Mouse (Mus musculus) telencephalon, adult 2 months (tissue): ENCODE data around the gene Trpv4.

ENCODE experiments used
- DNase-seq: peaks from one replicate; pipeline ENCODE4 v3.0.0-alpha.2; 2011; ENCODE audit warnings: low read depth, low spot score

Gene Trpv4

GRCm38 (mm10) chr5:114667228-114667856 lies 9.1 kb upstream of the Trpv4 start:
- peak; percentile 88 for DNase-seq

GRCm38 (mm10) chr5:114666659-114667058 lies 8.4 kb upstream of the Trpv4 start:
- no peak for DNase-seq

- DNase-seq = no peak
Measured at GRCm38 (mm10) chr5:114664750-114665149, 6.5 kb upstream of the Trpv4 start.

- DNase-seq = no peak
Measured at GRCm38 (mm10) chr5:114664139-114664538, 5.9 kb upstream of the Trpv4 start.

- peak; percentile 18 for DNase-seq
Measured at GRCm38 (mm10) chr5:114661029-114661428, 2.8 kb upstream of the Trpv4 start.

- DNase-seq = no peak
Measured at GRCm38 (mm10) chr5:114657426-114657825, 795 bp downstream of the Trpv4 start.

GRCm38 (mm10) chr5:114656305-114656704 lies 1.9 kb downstream of the Trpv4 start:
- DNase-seq = no peak

GRCm38 (mm10) chr5:114655721-114656120 lies 2.5 kb downstream of the Trpv4 start:
- DNase-seq = no peak

- DNase-seq = no peak
Measured at GRCm38 (mm10) chr5:114653656-114654437, 4.4 kb downstream of the Trpv4 start.

- no peak for DNase-seq
Measured at GRCm38 (mm10) chr5:114651449-114651848, 6.8 kb downstream of the Trpv4 start.

GRCm38 (mm10) chr5:114651002-114651401 lies 7.2 kb downstream of the Trpv4 start:
- no peak for DNase-seq

GRCm38 (mm10) chr5:114648728-114649311 lies 9.4 kb downstream of the Trpv4 start:
- DNase-seq = no peak

GRCm38 (mm10) chr5:114647211-114647974 lies 10.8 kb downstream of the Trpv4 start:
- no peak for DNase-seq

- no peak for DNase-seq
Measured at GRCm38 (mm10) chr5:114645916-114646315, 12.3 kb downstream of the Trpv4 start.

GRCm38 (mm10) chr5:114644918-114645317 lies 13.3 kb downstream of the Trpv4 start:
- no peak for DNase-seq

GRCm38 (mm10) chr5:114640809-114641208 lies 17.4 kb downstream of the Trpv4 start:
- no peak for DNase-seq

GRCm38 (mm10) chr5:114639645-114639957 lies 18.6 kb downstream of the Trpv4 start:
- DNase-seq = no peak

- peak; percentile 32 for DNase-seq
Measured at GRCm38 (mm10) chr5:114638769-114639644, 19.2 kb downstream of the Trpv4 start.

GRCm38 (mm10) chr5:114636091-114636490 lies 22.1 kb downstream of the Trpv4 start:
- no peak for DNase-seq

- no peak for DNase-seq
Measured at GRCm38 (mm10) chr5:114631336-114631735, 26.9 kb downstream of the Trpv4 start.

- no peak for DNase-seq
Measured at GRCm38 (mm10) chr5:114625590-114625989, 32.6 kb downstream of the Trpv4 start.
